Mouse (Mus musculus): Measurements from ENCODE around the gene Tbcc. TPM values are rescaled to one million over a fixed set of nuclear protein-coding genes. Genes with fewer than 3 reads are reported as not detected.
A peak's percentile ranks its signal among the peaks of the same experiment; 100 is the strongest.

Gene Tbcc
- total and polyA plus RNA-seq, 2 experiments from 2014 or later = 50.7 to 61.5 TPM

- 82% methylated on average over 11 of the region's 11 CpGs for WGBS
- no peaks in the 10 kb centered on the region for H3K9me3 ChIP-seq (ENCODE audit: low read length)
- H3K9ac ChIP-seq (replicated peaks; ENCODE audit: low read length) = no peak overlapping the region
- no peaks in the 10 kb centered on the region for H3K27me3 ChIP-seq (ENCODE audit: insufficient read depth, low read length)
- H3K4me2 ChIP-seq (ENCODE audit: low read depth, low read length) = no peak overlapping the region
- no peak overlapping the region for H3K4me3 ChIP-seq (ENCODE audit: low read length)
- no peak for TF ChIP-seq CTCF (IDR thresholded peaks at IDR 0.05; ENCODE audit: low read depth)
- DNase-seq (ENCODE audit: low spot score) (no peak), ATAC-seq (no peak)
- H3K4me1 ChIP-seq (ENCODE audit: insufficient read depth, low read length) = 0 out of 2 replicates have a peak, but pooled peaks cover 6% of the 10 kb centered on the region
- H3K36me3 ChIP-seq (ENCODE audit: insufficient read depth, low read length) = no peaks in the 10 kb centered on the region
- no peak overlapping the region for H3K27ac ChIP-seq
These were observed 5.1 kb upstream of the Tbcc start for GRCm38 (mm10) chr17:46885218-46885909.

- ATAC-seq (no peak), DNase-seq (ENCODE audit: low spot score) (no peak)
- H3K9ac ChIP-seq (replicated peaks; ENCODE audit: low read length) = 0 out of 2 replicates have a peak overlapping the region, but pooled peaks have one; percentile 13
- no peak overlapping the region for H3K27ac ChIP-seq
- no peak for TF ChIP-seq CTCF (IDR thresholded peaks at IDR 0.05; ENCODE audit: low read depth)
- 57% methylated on average over 17 of the region's 17 CpGs for WGBS
- 0 out of 2 replicates have a peak, but pooled peaks cover 6% of the 10 kb centered on the region for H3K4me1 ChIP-seq (ENCODE audit: insufficient read depth, low read length)
- no peak overlapping the region for H3K4me2 ChIP-seq (ENCODE audit: low read depth, low read length)
- H3K36me3 ChIP-seq (ENCODE audit: insufficient read depth, low read length) = no peaks in the 10 kb centered on the region
- no peak overlapping the region for H3K4me3 ChIP-seq (ENCODE audit: low read length)
- no peaks in the 10 kb centered on the region for H3K27me3 ChIP-seq (ENCODE audit: insufficient read depth, low read length)
- no peaks in the 10 kb centered on the region for H3K9me3 ChIP-seq (ENCODE audit: low read length)
These were observed 4.4 kb upstream of the Tbcc start for GRCm38 (mm10) chr17:46885910-46886643.

GRCm38 (mm10) chr17:46888511-46889212, 1.8 kb upstream of the Tbcc start:
- 34% methylated on average over 16 of the region's 16 CpGs for WGBS
- Histone ChIP-seq H3K27ac (peak overlapping the region; percentile 95), H3K27me3 (ENCODE audit: insufficient read depth, low read length) (no peaks in the 10 kb centered on the region), H3K4me3 (ENCODE audit: low read length) (peak overlapping the region; percentile 77), H3K36me3 (ENCODE audit: insufficient read depth, low read length) (no peaks in the 10 kb centered on the region), H3K9me3 (ENCODE audit: low read length) (no peaks in the 10 kb centered on the region), H3K4me1 (ENCODE audit: insufficient read depth, low read length) (peaks cover 24% of the 10 kb centered on the region), H3K4me2 (ENCODE audit: low read depth, low read length) (peak overlapping the region; percentile 82), H3K9ac (replicated peaks; ENCODE audit: low read length) (peak overlapping the region; percentile 71)
- DNase-seq (ENCODE audit: low spot score) (peak; percentile 75), ATAC-seq (no peak)
- TF ChIP-seq CTCF (IDR thresholded peaks at IDR 0.05; ENCODE audit: low read depth) = peak; percentile 73

- peak overlapping the region; percentile 71 for H3K9ac ChIP-seq (replicated peaks; ENCODE audit: low read length)
- H3K4me2 ChIP-seq (ENCODE audit: low read depth, low read length) = peak overlapping the region; percentile 82
- under 1% methylated on average over 44 of the region's 44 CpGs for WGBS
- H3K4me3 ChIP-seq (ENCODE audit: low read length) = peak overlapping the region; percentile 77
- ATAC-seq (peak; percentile 46), DNase-seq (ENCODE audit: low spot score) (peak; percentile 84)
- H3K4me1 ChIP-seq (ENCODE audit: insufficient read depth, low read length) = peaks cover 24% of the 10 kb centered on the region
- H3K9me3 ChIP-seq (ENCODE audit: low read length) = no peaks in the 10 kb centered on the region
- H3K27me3 ChIP-seq (ENCODE audit: insufficient read depth, low read length) = no peaks in the 10 kb centered on the region
- TF ChIP-seq CTCF (IDR thresholded peaks at IDR 0.05; ENCODE audit: low read depth) = 0 out of 2 replicates have a peak, but pooled peaks have one; percentile 21
- no peaks in the 10 kb centered on the region for H3K36me3 ChIP-seq (ENCODE audit: insufficient read depth, low read length)
- H3K27ac ChIP-seq = peak overlapping the region; percentile 95
These were observed 917 bp upstream of the Tbcc start for GRCm38 (mm10) chr17:46889450-46890084.

- WGBS = 1% methylated on average over 62 of the region's 64 CpGs
- peak; percentile 24 for ATAC-seq
- DNase-seq (ENCODE audit: low spot score) = peak; percentile 39
These were observed 535 bp downstream of the Tbcc start for GRCm38 (mm10) chr17:46890843-46891594.

More at GRCm38 (mm10) chr17:46890843-46891594, 535 bp downstream of the Tbcc start:
- H3K4me1 ChIP-seq (ENCODE audit: insufficient read depth, low read length) = peaks cover 21% of the 10 kb centered on the region
- H3K4me2 ChIP-seq (ENCODE audit: low read depth, low read length) = peak overlapping the region; percentile 96
- H3K9ac ChIP-seq (replicated peaks; ENCODE audit: low read length) = peak overlapping the region; percentile 94
- H3K27ac ChIP-seq = peak overlapping the region; percentile 95
- H3K4me3 ChIP-seq (ENCODE audit: low read length) = peak overlapping the region; percentile 77
- no peaks in the 10 kb centered on the region for H3K9me3 ChIP-seq (ENCODE audit: low read length)
- no peak; the same call in 1 of the 2 replicates for TF ChIP-seq CTCF (IDR thresholded peaks at IDR 0.05; ENCODE audit: low read depth)
- no peaks in the 10 kb centered on the region for H3K36me3 ChIP-seq (ENCODE audit: insufficient read depth, low read length)
- no peaks in the 10 kb centered on the region for H3K27me3 ChIP-seq (ENCODE audit: insufficient read depth, low read length)
